Mouse (Mus musculus): ENCODE data around the gene Spib.

- TF ChIP-seq POLR2A (IDR thresholded peaks at IDR 0.05; ENCODE audit: extremely low read depth, insufficient read depth, low read length), result no peak
- TF ChIP-seq CTCF (IDR thresholded peaks at IDR 0.05; ENCODE audit: extremely low read depth, insufficient read depth, low read length), result no peak
Measured at GRCm38 (mm10) chr7:44524502-44524901, 7.4 kb downstream of the Spib start, which contains the start of gene Mybpc2.

Data from cortical plate, adult 2 months (tissue).